Mouse (Mus musculus) brain, embryonic 14.5 days (tissue): ENCODE measurements around the gene C8b.

ENCODE experiments used
- CTCF ChIP-seq: fragments of 200-500 bp; IDR thresholded peaks from 2 replicates; pipeline ENCODE4 v1.5.1; 2012; ENCODE audit warnings: inconsistent platforms, mild to moderate bottlenecking, moderate library complexity, borderline replicate concordance; ENCODE audit not compliant: insufficient read depth, insufficient read length; ENCODE audit errors: extremely low read depth
- POLR2A ChIP-seq: fragments of 200-500 bp; IDR thresholded peaks from 2 replicates; pipeline ENCODE4 v1.6.1; 2012; ENCODE audit warnings: mild to moderate bottlenecking, inconsistent platforms, borderline replicate concordance; ENCODE audit not compliant: poor library complexity, insufficient read depth, insufficient read length, severe bottlenecking; ENCODE audit errors: extremely low read depth

- TF ChIP-seq CTCF (no peak; the same call in 1 of the 2 replicates), POLR2A (no peak)
Observed at GRCm38 (mm10) chr4:104760878-104761624, 5.1 kb upstream of the C8b start.
